Mouse (Mus musculus) heart, adult 2 months (tissue): ENCODE measurements around the gene Cdc42. TPM values are rescaled to one million over a fixed set of nuclear protein-coding genes. Genes with fewer than 3 reads are reported as not detected.
A peak's percentile ranks its signal among the peaks of the same experiment; 100 is the strongest.

Experiments
- DNase-seq, 2 experiments: peaks; one replicate each; pipeline ENCODE4 v3.0.0; 2021
- H3K27ac ChIP-seq: fragments of 200-600 bp; 2 replicates; pipeline ENCODE4 v1.8.1; 2022
- H3K27me3 ChIP-seq: fragments of 200-500 bp; 2 replicates; pipeline ENCODE4 v1.6.1; 2012; ENCODE audit warnings: mild to moderate bottlenecking, low read length, inconsistent platforms, mixed read lengths; ENCODE audit not compliant: control insufficient read depth, insufficient read depth
- H3K36me3 ChIP-seq: fragments of 200-500 bp; 2 replicates; pipeline ENCODE4 v1.6.1; 2012; ENCODE audit warnings: low read length, inconsistent platforms; ENCODE audit not compliant: control insufficient read depth, insufficient read depth
- H3K4me1 ChIP-seq: fragments of 200-500 bp; 2 replicates; pipeline ENCODE4 v1.6.1; 2011; ENCODE audit warnings: low read length; ENCODE audit not compliant: control insufficient read depth, insufficient read depth
- H3K4me3 ChIP-seq: fragments of 200-600 bp; 2 replicates; pipeline ENCODE4 v1.8.1; 2022
- H3K79me2 ChIP-seq: fragments of 200-500 bp; replicated peaks from 2 replicates; pipeline ENCODE4 v1.6.1; 2012; ENCODE audit warnings: mild to moderate bottlenecking, inconsistent platforms, low read length, moderate library complexity, mixed read lengths; ENCODE audit not compliant: control insufficient read depth, insufficient read depth
- H3K9ac ChIP-seq: fragments of 200-500 bp; 2 replicates; pipeline ENCODE4 v1.6.1; 2012; ENCODE audit warnings: low read depth, mild to moderate bottlenecking, control low read depth, inconsistent platforms, low read length, mixed read lengths
- CTCF ChIP-seq: fragments of 200-600 bp; IDR thresholded peaks from 2 replicates; pipeline ENCODE4 v1.8.1; 2022; ENCODE audit warnings: antibody characterized with exemption, mild to moderate bottlenecking, moderate library complexity
- EP300 ChIP-seq: fragments of 200-500 bp; IDR thresholded peaks from 2 replicates; pipeline ENCODE4 v1.6.1; 2011; ENCODE audit warnings: low read depth, low read length, control low read depth; ENCODE audit not compliant: insufficient read depth
- POLR2A ChIP-seq: fragments of 200-500 bp; IDR thresholded peaks from 2 replicates; pipeline ENCODE4 v1.6.1; 2011; ENCODE audit warnings: mild to moderate bottlenecking, low read depth, low read length, control low read depth; ENCODE audit not compliant: insufficient read depth
- WGBS: fragments of 180-500 bp; shearing (Covaris S2); methylation state at CpG from one replicate; pipeline ENCODE4 v1.1.7; 2018; 5-methylcytosine and 5-hydroxymethylcytosine counted together
- intact Hi-C: fragments of 180-260 bp; cut with DNase I; formaldehyde crosslinking; loops from one replicate; pipeline ENCODE4 v1.15.1; 2025
- polyA plus RNA-seq: library from polyadenylated mRNA; depleted of rRNA; stranded (reverse); fragments of >200 nt; gene quantifications from 2 replicates; pipeline ENCODE4 v1.2.3, GENCODE M21; 2012
- total RNA-seq, 2 experiments: library from RNA; stranded (reverse); gene quantifications; 2 replicates each; pipeline ENCODE4 v1.2.3; 2021

Gene Cdc42
- total and polyA plus RNA-seq, 3 experiments = 68.4 to 137 (median 136) TPM

DNA sequence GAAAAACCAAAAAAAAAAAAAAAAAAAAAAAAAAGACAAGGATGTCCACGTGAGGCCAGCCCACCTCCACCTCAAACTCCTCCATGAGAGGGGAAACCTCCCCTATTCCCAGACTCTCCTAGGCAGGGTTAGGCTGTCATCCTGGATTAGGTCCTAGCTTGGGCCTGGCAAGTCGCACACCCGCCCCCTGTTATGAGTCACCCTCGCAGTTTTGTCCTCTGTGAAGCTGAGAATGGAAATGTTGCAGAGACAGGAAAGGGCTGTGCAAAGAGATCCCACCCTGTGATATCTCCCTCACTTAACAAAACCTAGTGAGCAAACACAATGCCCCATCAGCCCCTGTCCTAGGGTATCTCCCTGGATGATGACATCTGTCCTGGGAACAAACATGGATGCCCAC is 59.9 kb downstream of the Cdc42 start:
- 36% methylated on average over 4 of the region's 4 CpGs for WGBS
- H3K9ac ChIP-seq = no peak overlapping the region
- no peaks in the 10 kb centered on the region for H3K27me3 ChIP-seq
- DNase-seq = peak in 1 of 2 experiments; percentile 28
- no peak overlapping the region; the same call in 1 of the 2 replicates for H3K27ac ChIP-seq
- H3K36me3 ChIP-seq = no peaks in the 10 kb centered on the region
- H3K4me1 ChIP-seq = 0 out of 2 replicates have a peak, but pooled peaks cover 2% of the 10 kb centered on the region
- TF ChIP-seq EP300 (no peak), POLR2A (no peak), CTCF (no peak)
- no peaks in the 10 kb centered on the region for H3K79me2 ChIP-seq
- intact Hi-C loops = no loop called here
- H3K4me3 ChIP-seq = no peak overlapping the region

DNA sequence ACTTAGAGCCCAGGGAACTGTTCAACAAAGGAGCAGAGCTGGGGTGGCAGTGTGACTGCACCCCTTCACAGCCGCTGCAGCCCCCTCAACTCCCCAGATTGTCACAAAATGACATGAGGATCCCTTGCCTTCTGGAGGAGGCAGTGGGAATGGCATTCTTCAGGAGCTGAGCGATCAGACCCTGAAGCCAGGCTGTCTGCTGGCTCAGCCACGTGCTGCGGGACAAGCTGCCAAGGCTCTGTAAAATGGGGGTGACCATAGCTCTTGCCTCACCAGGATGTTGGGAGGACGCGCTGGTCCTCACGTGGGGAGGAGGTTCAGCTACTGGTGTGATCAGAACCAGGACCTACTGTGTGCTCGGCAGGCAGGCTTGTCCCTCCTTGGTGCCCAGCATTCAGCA is 62.6 kb downstream of the Cdc42 start:
- no peak overlapping the region for H3K27ac ChIP-seq
- no peak overlapping the region for H3K4me3 ChIP-seq
- intact Hi-C loops = no loop called here
- no peak for TF ChIP-seq POLR2A
- no peak for TF ChIP-seq CTCF
- TF ChIP-seq EP300 = no peak
- H3K79me2 ChIP-seq = no peaks in the 10 kb centered on the region
- H3K9ac ChIP-seq = no peak overlapping the region
- H3K36me3 ChIP-seq = no peaks in the 10 kb centered on the region
- WGBS = 81% methylated on average over 8 of the region's 8 CpGs
- DNase-seq = no peak
- no peaks in the 10 kb centered on the region for H3K27me3 ChIP-seq
- 0 out of 2 replicates have a peak, but pooled peaks cover 2% of the 10 kb centered on the region for H3K4me1 ChIP-seq

DNA sequence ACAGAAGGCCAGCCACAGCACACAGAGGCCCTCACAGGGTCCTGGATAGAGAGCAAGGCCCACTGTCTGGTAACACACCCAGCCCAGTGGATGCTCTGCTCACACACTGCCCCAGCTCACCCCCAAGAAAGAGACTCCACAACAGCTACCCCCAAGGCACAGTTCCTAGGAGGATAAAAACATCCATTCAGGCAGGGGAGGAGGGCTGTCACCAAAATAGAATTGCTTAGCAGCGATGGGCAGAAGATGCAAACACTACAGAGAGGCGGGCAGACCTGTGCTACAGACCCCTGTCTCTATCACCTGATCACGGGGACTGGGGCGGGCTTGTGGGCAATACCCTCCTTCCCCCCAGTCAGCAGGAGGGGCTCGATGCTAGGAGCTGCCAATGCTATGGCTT is 63.0 kb downstream of the Cdc42 start:
- no peak overlapping the region for H3K27ac ChIP-seq
- H3K27me3 ChIP-seq = no peaks in the 10 kb centered on the region
- H3K9ac ChIP-seq = no peak overlapping the region
- no peak for DNase-seq
- TF ChIP-seq EP300 = no peak
- TF ChIP-seq POLR2A = no peak
- no peak for TF ChIP-seq CTCF
- WGBS = 82% methylated on average over 5 of the region's 5 CpGs
- intact Hi-C loops = no loop called here
- H3K4me3 ChIP-seq = no peak overlapping the region
- H3K36me3 ChIP-seq = no peaks in the 10 kb centered on the region
- 0 out of 2 replicates have a peak, but pooled peaks cover 2% of the 10 kb centered on the region for H3K4me1 ChIP-seq
- H3K79me2 ChIP-seq = no peaks in the 10 kb centered on the region

DNA sequence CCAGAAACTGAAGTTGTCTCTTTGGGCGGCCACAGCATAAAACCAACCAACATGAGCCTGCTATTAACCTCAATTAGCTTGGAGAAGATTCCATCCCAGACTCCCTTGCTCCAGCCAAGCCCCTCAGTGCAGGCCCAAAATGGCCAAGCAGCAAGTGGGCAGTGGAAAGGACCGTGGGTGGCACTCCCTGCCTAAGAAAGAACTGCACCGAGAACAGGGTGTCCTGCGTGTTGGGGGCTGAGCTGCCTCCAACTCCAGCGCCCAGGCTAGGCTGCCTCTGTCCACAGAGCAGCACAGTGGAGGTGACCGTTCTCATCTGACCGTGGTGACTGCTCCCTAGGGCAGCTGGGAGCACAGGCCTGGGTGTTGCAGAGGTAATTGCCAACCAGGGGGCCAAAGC is 63.5 kb downstream of the Cdc42 start:
- Histone ChIP-seq H3K27ac (no peak overlapping the region), H3K27me3 (no peaks in the 10 kb centered on the region), H3K4me1 (0 out of 2 replicates have a peak, but pooled peaks cover 2% of the 10 kb centered on the region), H3K36me3 (no peaks in the 10 kb centered on the region), H3K9ac (no peak overlapping the region), H3K4me3 (no peak overlapping the region), H3K79me2 (no peaks in the 10 kb centered on the region)
- 86% methylated on average over 7 of the region's 7 CpGs for WGBS
- DNase-seq = no peak
- intact Hi-C loops = no loop called here
- TF ChIP-seq CTCF (no peak), POLR2A (no peak), EP300 (no peak)

DNA sequence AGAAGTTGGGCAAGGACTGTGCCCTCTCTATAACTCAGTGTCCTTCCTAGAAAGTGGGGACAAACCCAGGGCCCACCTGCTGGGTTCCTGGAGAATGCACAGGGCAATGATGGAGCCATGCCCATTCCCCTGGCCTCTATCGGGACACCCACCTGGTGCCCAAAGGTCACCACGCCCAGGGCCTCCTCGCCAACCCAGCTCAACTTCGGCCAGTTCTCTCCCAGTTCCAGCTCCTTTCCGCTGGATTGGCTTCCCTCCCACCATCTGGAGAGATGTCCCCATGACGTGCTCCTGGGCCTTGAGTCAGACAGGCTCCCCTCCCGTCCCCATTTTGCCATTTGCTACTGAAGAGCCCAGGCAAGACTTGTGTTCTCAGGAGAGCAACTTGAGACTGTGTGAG is 64.9 kb downstream of the Cdc42 start:
- intact Hi-C loops = no loop called here
- TF ChIP-seq EP300 (no peak), CTCF (no peak), POLR2A (no peak)
- H3K9ac ChIP-seq = no peak overlapping the region
- no peak overlapping the region for H3K4me3 ChIP-seq
- DNase-seq = peak; percentile 21 to 43
- no peak overlapping the region for H3K27ac ChIP-seq
- H3K79me2 ChIP-seq = no peaks in the 10 kb centered on the region
- H3K4me1 ChIP-seq = no peaks in the 10 kb centered on the region
- WGBS = 77% methylated on average over 7 of the region's 7 CpGs
- no peaks in the 10 kb centered on the region for H3K27me3 ChIP-seq
- no peaks in the 10 kb centered on the region for H3K36me3 ChIP-seq

DNA sequence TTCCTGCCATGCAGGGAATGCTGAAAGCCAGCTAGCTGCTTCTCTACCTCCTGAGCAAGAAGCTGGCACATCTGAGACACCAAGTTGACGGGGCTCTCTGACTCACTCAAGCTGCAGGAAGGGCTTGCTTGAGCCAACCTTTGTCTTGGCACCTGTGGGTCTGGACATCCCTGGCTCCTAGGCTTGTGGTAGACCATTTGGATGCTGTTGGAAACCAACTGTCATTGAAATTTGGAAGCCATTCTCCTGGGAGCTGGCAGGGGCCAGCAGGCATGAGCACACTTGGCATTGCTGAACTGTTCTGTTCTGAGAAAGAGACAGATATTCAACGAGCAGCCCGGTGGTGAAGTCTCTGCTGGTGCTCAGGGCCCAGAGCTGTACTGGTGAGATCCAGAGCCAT is 67.3 kb downstream of the Cdc42 start:
- intact Hi-C loops = no loop called here
- Histone ChIP-seq H3K4me1 (no peaks in the 10 kb centered on the region), H3K9ac (no peak overlapping the region), H3K4me3 (no peak overlapping the region), H3K27me3 (no peaks in the 10 kb centered on the region), H3K36me3 (no peaks in the 10 kb centered on the region), H3K79me2 (no peaks in the 10 kb centered on the region), H3K27ac (no peak overlapping the region)
- TF ChIP-seq EP300 (0 out of 2 replicates have a peak, but pooled peaks have one; percentile 15), CTCF (no peak)
- WGBS = 44% methylated on average over 3 of the region's 3 CpGs
- DNase-seq = no peak
